Mouse (Mus musculus): ENCODE results near the gene Fat4. TPM values are rescaled to one million over a fixed set of nuclear protein-coding genes. Genes with fewer than 3 reads are reported as not detected.

The Fat4 gene
- total RNA-seq (2023), result 0.06 TPM

DNA sequence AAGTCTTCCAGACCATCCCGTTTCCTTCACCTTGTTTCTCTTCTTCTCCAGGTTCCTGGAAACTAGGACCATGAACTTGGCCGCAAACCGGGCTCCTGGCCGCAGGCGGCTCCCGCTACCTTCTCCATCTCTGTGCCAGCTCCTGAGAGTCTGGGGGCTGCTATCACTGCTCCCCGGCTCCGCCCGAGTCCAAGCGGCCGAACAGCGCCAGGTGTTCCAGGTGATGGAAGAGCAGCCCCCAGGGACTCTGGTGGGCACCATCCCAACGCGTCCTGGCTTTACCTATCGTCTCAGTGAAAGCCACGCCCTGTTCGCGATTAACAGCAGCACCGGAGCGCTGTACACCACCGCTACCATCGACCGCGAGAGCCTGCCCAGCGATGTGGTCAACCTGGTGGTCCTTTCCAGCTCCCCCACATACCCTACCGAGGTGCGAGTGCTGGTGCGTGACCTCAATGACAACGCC lies at the start of gene Fat4:
Gene Fat4, plus strand, starts transcription at position 51 of the 466 bp plus-strand sequence.

Data from CD4-positive naive resting alpha-beta T cell, adult 57 days (primary cell).